Comparison of ENCODE assay signal across 7 mouse cellular contexts in the genomic region with DNA sequence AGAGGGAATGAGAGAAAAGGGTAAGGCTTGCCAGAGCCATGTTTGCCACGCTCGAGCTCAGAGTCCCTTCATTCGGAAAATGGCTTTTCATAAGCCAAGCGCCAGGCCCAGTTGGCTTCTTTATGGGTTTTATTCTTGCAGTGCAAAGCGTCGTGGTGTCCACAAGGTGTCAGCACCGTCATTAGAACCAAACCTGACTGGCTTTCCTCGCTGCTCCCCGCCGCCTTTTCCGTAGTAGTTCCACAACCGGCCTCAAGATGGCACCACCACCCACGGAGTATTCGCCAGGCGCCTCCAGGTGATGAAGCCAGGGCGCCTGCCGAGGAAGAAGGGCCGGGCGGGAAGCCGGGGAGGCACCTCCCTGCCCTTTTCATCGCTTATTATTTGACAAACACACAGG. TPM values are rescaled to one million over a fixed set of nuclear protein-coding genes. Genes with fewer than 3 reads are reported as not detected.
DNase-seq lines count a peak whose midpoint lies in the region; ATAC-seq lines count a peak whose summit lies in the region.

No protein-coding gene starts in this region.

- peak; percentile 91 for DNase-seq in adrenal gland, adult 8-10 months
- peak; percentile 92 for DNase-seq in embryo, embryonic 11 days
- DNase-seq in gastrocnemius, postnatal 36 days: peak; percentile 92 to 97
- peak; percentile 98 for DNase-seq in kidney, adult 18-20 months
- peak; percentile 99 for DNase-seq in limb, embryonic 10.5 days (ENCODE audit: low spot score)
- peak; percentile 96 for DNase-seq in midbrain, embryonic 14.5 days
- peak; percentile 83 for DNase-seq in spleen, adult 12 weeks (ENCODE audit: low spot score)

- H3K27me3 ChIP-seq in limb, embryonic 10.5 days (ENCODE audit: low read depth, poor library complexity, severe bottlenecking): peaks cover 80% of the 10 kb centered on the region
- H3K27me3 ChIP-seq in midbrain, embryonic 14.5 days (ENCODE audit: control insufficient read depth, insufficient read depth, low read length): peaks cover 57% of the 10 kb centered on the region

- intact Hi-C loops in gastrocnemius, postnatal 36 days (cut with DNase I): loop anchor here (2.0 kb wide), 2 partner anchors 280 to 400 kb away; no protein-coding TSS in a partner anchor

- H3K9me3 ChIP-seq in limb, embryonic 10.5 days (replicated peaks): no peaks in the 10 kb centered on the region
- no peaks in the 10 kb centered on the region for H3K9me3 ChIP-seq in midbrain, embryonic 14.5 days (ENCODE audit: control insufficient read depth, low read length)

- H3K4me3 ChIP-seq in limb, embryonic 10.5 days: peak overlapping the region; percentile 23; the same call in 1 of the 2 replicates
- H3K4me3 ChIP-seq in midbrain, embryonic 14.5 days (replicated peaks; ENCODE audit: low read depth, low read length): no peak overlapping the region

- H3K4me2 ChIP-seq in midbrain, embryonic 14.5 days (ENCODE audit: low read length): no peak overlapping the region

- H3K9ac ChIP-seq in midbrain, embryonic 14.5 days (replicated peaks; ENCODE audit: low read length): no peak overlapping the region

- 2% methylated on average over 21 of the region's 21 CpGs for WGBS in limb, embryonic 10.5 days
- WGBS in midbrain, embryonic 14.5 days: under 1% methylated on average over 21 of the region's 21 CpGs

- peaks cover 53% of the 10 kb centered on the region for H3K4me1 ChIP-seq in limb, embryonic 10.5 days
- H3K4me1 ChIP-seq in midbrain, embryonic 14.5 days (ENCODE audit: control insufficient read depth, insufficient read depth, low read length): peaks cover 3% of the 10 kb centered on the region; the same call in 1 of the 2 replicates

- ATAC-seq in midbrain, embryonic 14.5 days (ENCODE audit: low FRiP score, low TSS enrichment): peak; percentile 22; the same call in 1 of the 2 replicates

- no peak overlapping the region for H3K27ac ChIP-seq in limb, embryonic 10.5 days
- no peak overlapping the region for H3K27ac ChIP-seq in midbrain, embryonic 14.5 days (replicated peaks; ENCODE audit: low read depth, low read length)

- H3K36me3 ChIP-seq in limb, embryonic 10.5 days: no peaks in the 10 kb centered on the region
- no peaks in the 10 kb centered on the region for H3K36me3 ChIP-seq in midbrain, embryonic 14.5 days (ENCODE audit: control insufficient read depth, insufficient read depth, low read length)

RNA-seq across cellular contexts. Expression of a gene that starts 2.7 kb away (rescaled TPM):
- total RNA-seq in adrenal gland, adult 8-10 months (2022): 1 to 10 TPM; 3.9 to 5.9 (median 5.1) TPM
- under 1 TPM; 0.18 to 0.27 TPM for total RNA-seq in gastrocnemius, postnatal 36 days (2021)
- 2.3 and 3.3 TPM in 2 replicates for polyA plus RNA-seq in limb, embryonic 10.5 days (2016; fragmentation: Nextera tagmentation; extraction: Ambion mirVana)
- polyA plus RNA-seq in midbrain, embryonic 14.5 days (2014; fragmentation: Nextera tagmentation; extraction: Ambion mirVana): 1.5 TPM in 1 of 2 replicates, not detected in the other

RNA-seq across cellular contexts. Expression of a gene that starts 5.1 kb away (rescaled TPM):
- 10 to 100 TPM; 35.0 to 59.1 (median 47.1) TPM for total RNA-seq in adrenal gland, adult 8-10 months (2022)
- 10 to 100 TPM; 11.1 to 13.9 TPM for total RNA-seq in gastrocnemius, postnatal 36 days (2021)
- 58.5 and 67.6 TPM in 2 replicates for polyA plus RNA-seq in limb, embryonic 10.5 days (2016; fragmentation: Nextera tagmentation; extraction: Ambion mirVana)
- 50.2 and 52.5 TPM in 2 replicates for polyA plus RNA-seq in midbrain, embryonic 14.5 days (2014; fragmentation: Nextera tagmentation; extraction: Ambion mirVana)

RNA-seq across cellular contexts. Expression of a gene that starts 14.5 kb away (rescaled TPM):
- total RNA-seq in adrenal gland, adult 8-10 months (2022): under 1 TPM; 0.24 to 0.78 (median 0.54) TPM
- total RNA-seq in gastrocnemius, postnatal 36 days (2021): not detected
- polyA plus RNA-seq in limb, embryonic 10.5 days (2016; fragmentation: Nextera tagmentation; extraction: Ambion mirVana): 0.13 and 0.15 TPM in 2 replicates
- polyA plus RNA-seq in midbrain, embryonic 14.5 days (2014; fragmentation: Nextera tagmentation; extraction: Ambion mirVana): not detected in 2 replicates

RNA-seq across cellular contexts. Expression of a gene that starts 29.1 kb away (rescaled TPM):
- total RNA-seq in adrenal gland, adult 8-10 months (2022): under 1 TPM; 0.17 to 0.46 (median 0.29) TPM
- total RNA-seq in gastrocnemius, postnatal 36 days (2021): not detected
- 0.48 and 4.4 TPM in 2 replicates for polyA plus RNA-seq in limb, embryonic 10.5 days (2016; fragmentation: Nextera tagmentation; extraction: Ambion mirVana)
- polyA plus RNA-seq in midbrain, embryonic 14.5 days (2014; fragmentation: Nextera tagmentation; extraction: Ambion mirVana): 0.12 and 0.97 TPM in 2 replicates
